Mouse (Mus musculus): ENCODE measurements around the gene Dlx1. TPM values are rescaled to one million over a fixed set of nuclear protein-coding genes. Genes with fewer than 3 reads are reported as not detected.

The Dlx1 gene
- 53.9 and 76.2 TPM in 2 replicates for polyA plus RNA-seq (2014; fragmentation: Nextera tagmentation; extraction: Ambion mirVana)

GRCm38 (mm10) chr2:71528014-71528713, at the start of gene Dlx1:
Gene Dlx1, plus strand, starts transcription at chr2:71528113.
- H3K4me3 ChIP-seq (ENCODE audit: low read depth, low read length): peak within 1 kb of the TSS; percentile 59
- H3K27me3 ChIP-seq (ENCODE audit: control insufficient read depth, insufficient read depth, low read length): peaks cover 56% of the 10 kb centered on the region
- no peak for ATAC-seq (replicated peaks; ENCODE audit: insufficient number of reproducible peaks, low FRiP score, low TSS enrichment, low read depth)
- H3K9me3 ChIP-seq (replicated peaks; ENCODE audit: control insufficient read depth, low read length): no peaks in the 10 kb centered on the region
- H3K36me3 ChIP-seq (replicated peaks; ENCODE audit: control insufficient read depth, insufficient read depth, low read depth, low read length): no peaks in the 10 kb centered on the region
- H3K4me1 ChIP-seq (ENCODE audit: control insufficient read depth, insufficient read depth, low read length): peaks cover 9% of the 10 kb centered on the region
- H3K27ac ChIP-seq (replicated peaks; ENCODE audit: low read depth, low read length): peak within 1 kb of the TSS; percentile 92
- DNase-seq (ENCODE audit: low spot score): peak; percentile 58
- under 1% methylated on average over 26 of the region's 26 CpGs for WGBS
- peak within 1 kb of the TSS; percentile 88 for H3K4me2 ChIP-seq (ENCODE audit: low read depth, low read length)
- peak within 1 kb of the TSS; percentile 83 for H3K9ac ChIP-seq (replicated peaks; ENCODE audit: low read length)

- Histone ChIP-seq H3K27me3 (ENCODE audit: control insufficient read depth, insufficient read depth, low read length) (no peaks in the 10 kb centered on the region), H3K4me1 (ENCODE audit: control insufficient read depth, insufficient read depth, low read length) (peaks cover 11% of the 10 kb centered on the region), H3K4me3 (ENCODE audit: low read depth, low read length) (no peak overlapping the region), H3K4me2 (ENCODE audit: low read depth, low read length) (0 out of 2 replicates have a peak overlapping the region, but pooled peaks have one; percentile 21), H3K27ac (replicated peaks; ENCODE audit: low read depth, low read length) (no peak overlapping the region), H3K36me3 (replicated peaks; ENCODE audit: control insufficient read depth, insufficient read depth, low read depth, low read length) (no peaks in the 10 kb centered on the region), H3K9ac (replicated peaks; ENCODE audit: low read length) (no peak overlapping the region), H3K9me3 (replicated peaks; ENCODE audit: control insufficient read depth, low read length) (no peaks in the 10 kb centered on the region)
- DNase-seq (ENCODE audit: low spot score): peak; percentile 65
- peak; percentile 60; the same call in 1 of the 2 replicates for ATAC-seq (replicated peaks; ENCODE audit: insufficient number of reproducible peaks, low FRiP score, low TSS enrichment, low read depth)
- 3% methylated on average over 7 of the region's 7 CpGs for WGBS
These were observed 48.0 kb upstream of the Dlx1 start for GRCm38 (mm10) chr2:71479917-71480316.

GRCm38 (mm10) chr2:71481825-71482224, 46.1 kb upstream of the Dlx1 start:
- Histone ChIP-seq H3K36me3 (replicated peaks; ENCODE audit: control insufficient read depth, insufficient read depth, low read depth, low read length) (no peaks in the 10 kb centered on the region), H3K4me3 (ENCODE audit: low read depth, low read length) (no peak overlapping the region), H3K27me3 (ENCODE audit: control insufficient read depth, insufficient read depth, low read length) (no peaks in the 10 kb centered on the region), H3K4me1 (ENCODE audit: control insufficient read depth, insufficient read depth, low read length) (peaks cover 5% of the 10 kb centered on the region), H3K4me2 (ENCODE audit: low read depth, low read length) (no peak overlapping the region), H3K27ac (replicated peaks; ENCODE audit: low read depth, low read length) (no peak overlapping the region), H3K9me3 (replicated peaks; ENCODE audit: control insufficient read depth, low read length) (no peaks in the 10 kb centered on the region), H3K9ac (replicated peaks; ENCODE audit: low read length) (no peak overlapping the region)
- WGBS: 77% methylated on average over 6 of the region's 6 CpGs
- no peak for DNase-seq (ENCODE audit: low spot score)
- no peak for ATAC-seq (replicated peaks; ENCODE audit: insufficient number of reproducible peaks, low FRiP score, low TSS enrichment, low read depth)

- Histone ChIP-seq H3K27ac (replicated peaks; ENCODE audit: low read depth, low read length) (no peak overlapping the region; the same call in 1 of the 2 replicates), H3K9me3 (replicated peaks; ENCODE audit: control insufficient read depth, low read length) (no peaks in the 10 kb centered on the region), H3K27me3 (ENCODE audit: control insufficient read depth, insufficient read depth, low read length) (no peaks in the 10 kb centered on the region), H3K4me2 (ENCODE audit: low read depth, low read length) (no peak overlapping the region), H3K36me3 (replicated peaks; ENCODE audit: control insufficient read depth, insufficient read depth, low read depth, low read length) (no peaks in the 10 kb centered on the region), H3K4me3 (ENCODE audit: low read depth, low read length) (no peak overlapping the region), H3K9ac (replicated peaks; ENCODE audit: low read length) (no peak overlapping the region; the same call in 1 of the 2 replicates), H3K4me1 (ENCODE audit: control insufficient read depth, insufficient read depth, low read length) (peaks cover 5% of the 10 kb centered on the region)
- ATAC-seq (replicated peaks; ENCODE audit: insufficient number of reproducible peaks, low FRiP score, low TSS enrichment, low read depth) (no peak), DNase-seq (ENCODE audit: low spot score) (no peak)
- WGBS: 44% methylated on average over 10 of the region's 10 CpGs
These were observed 44.7 kb upstream of the Dlx1 start for GRCm38 (mm10) chr2:71483046-71483716.

- no peaks in the 10 kb centered on the region for H3K36me3 ChIP-seq (replicated peaks; ENCODE audit: control insufficient read depth, insufficient read depth, low read depth, low read length)
- no peak overlapping the region for H3K27ac ChIP-seq (replicated peaks; ENCODE audit: low read depth, low read length)
- H3K4me3 ChIP-seq (ENCODE audit: low read depth, low read length): no peak overlapping the region
- no peak overlapping the region for H3K4me2 ChIP-seq (ENCODE audit: low read depth, low read length)
- no peaks in the 10 kb centered on the region for H3K9me3 ChIP-seq (replicated peaks; ENCODE audit: control insufficient read depth, low read length)
- no peaks in the 10 kb centered on the region for H3K27me3 ChIP-seq (ENCODE audit: control insufficient read depth, insufficient read depth, low read length)
- 14% methylated on average over 5 of the region's 5 CpGs for WGBS
- DNase-seq (ENCODE audit: low spot score): peak; percentile 66
- peaks cover 5% of the 10 kb centered on the region for H3K4me1 ChIP-seq (ENCODE audit: control insufficient read depth, insufficient read depth, low read length)
- ATAC-seq (replicated peaks; ENCODE audit: insufficient number of reproducible peaks, low FRiP score, low TSS enrichment, low read depth): no peak
- H3K9ac ChIP-seq (replicated peaks; ENCODE audit: low read length): no peak overlapping the region; the same call in 1 of the 2 replicates
These were observed 44.2 kb upstream of the Dlx1 start for GRCm38 (mm10) chr2:71483717-71484066.

- Histone ChIP-seq H3K27ac (replicated peaks; ENCODE audit: low read depth, low read length) (no peak overlapping the region), H3K9ac (replicated peaks; ENCODE audit: low read length) (no peak overlapping the region), H3K4me1 (ENCODE audit: control insufficient read depth, insufficient read depth, low read length) (no peaks in the 10 kb centered on the region), H3K9me3 (replicated peaks; ENCODE audit: control insufficient read depth, low read length) (no peaks in the 10 kb centered on the region), H3K4me3 (ENCODE audit: low read depth, low read length) (no peak overlapping the region), H3K27me3 (ENCODE audit: control insufficient read depth, insufficient read depth, low read length) (no peaks in the 10 kb centered on the region), H3K36me3 (replicated peaks; ENCODE audit: control insufficient read depth, insufficient read depth, low read depth, low read length) (no peaks in the 10 kb centered on the region), H3K4me2 (ENCODE audit: low read depth, low read length) (no peak overlapping the region)
- ATAC-seq (replicated peaks; ENCODE audit: insufficient number of reproducible peaks, low FRiP score, low TSS enrichment, low read depth) (no peak), DNase-seq (ENCODE audit: low spot score) (no peak)
These were observed 36.6 kb upstream of the Dlx1 start for GRCm38 (mm10) chr2:71491295-71491694.

GRCm38 (mm10) chr2:71493161-71493683, 34.7 kb upstream of the Dlx1 start:
- H3K4me1 ChIP-seq (ENCODE audit: control insufficient read depth, insufficient read depth, low read length): no peaks in the 10 kb centered on the region
- H3K27me3 ChIP-seq (ENCODE audit: control insufficient read depth, insufficient read depth, low read length): no peaks in the 10 kb centered on the region
- WGBS: 66% methylated on average over 12 of the region's 12 CpGs
- no peak overlapping the region for H3K9ac ChIP-seq (replicated peaks; ENCODE audit: low read length)
- no peak overlapping the region for H3K27ac ChIP-seq (replicated peaks; ENCODE audit: low read depth, low read length)
- no peaks in the 10 kb centered on the region for H3K36me3 ChIP-seq (replicated peaks; ENCODE audit: control insufficient read depth, insufficient read depth, low read depth, low read length)
- no peak overlapping the region for H3K4me3 ChIP-seq (ENCODE audit: low read depth, low read length)
- H3K9me3 ChIP-seq (replicated peaks; ENCODE audit: control insufficient read depth, low read length): no peaks in the 10 kb centered on the region
- DNase-seq (ENCODE audit: low spot score) (no peak), ATAC-seq (replicated peaks; ENCODE audit: insufficient number of reproducible peaks, low FRiP score, low TSS enrichment, low read depth) (no peak)
- H3K4me2 ChIP-seq (ENCODE audit: low read depth, low read length): no peak overlapping the region

GRCm38 (mm10) chr2:71494503-71494902, 33.4 kb upstream of the Dlx1 start:
- Histone ChIP-seq H3K27ac (replicated peaks; ENCODE audit: low read depth, low read length) (no peak overlapping the region), H3K4me3 (ENCODE audit: low read depth, low read length) (no peak overlapping the region), H3K4me1 (ENCODE audit: control insufficient read depth, insufficient read depth, low read length) (no peaks in the 10 kb centered on the region), H3K4me2 (ENCODE audit: low read depth, low read length) (no peak overlapping the region), H3K36me3 (replicated peaks; ENCODE audit: control insufficient read depth, insufficient read depth, low read depth, low read length) (no peaks in the 10 kb centered on the region), H3K9ac (replicated peaks; ENCODE audit: low read length) (no peak overlapping the region), H3K9me3 (replicated peaks; ENCODE audit: control insufficient read depth, low read length) (no peaks in the 10 kb centered on the region), H3K27me3 (ENCODE audit: control insufficient read depth, insufficient read depth, low read length) (no peaks in the 10 kb centered on the region)
- DNase-seq (ENCODE audit: low spot score): no peak
- 63% methylated on average over 10 of the region's 10 CpGs for WGBS
- ATAC-seq (replicated peaks; ENCODE audit: insufficient number of reproducible peaks, low FRiP score, low TSS enrichment, low read depth): no peak
